Mouse (Mus musculus): Measurements from ENCODE around the gene Fam69a.

- TF ChIP-seq GATA1 (IDR thresholded peaks at IDR 0.05; ENCODE audit: borderline replicate concordance, low read length) (no peak), FLI1 (IDR thresholded peaks at IDR 0.05; ENCODE audit: low read length) (no peak)
These were observed 86.5 kb downstream of the Fam69a start, which contains the start of gene Rpl5 for GRCm38 (mm10) chr5:107900206-107901013.
